Mouse (Mus musculus) E14TG2a.4 (cell line): ENCODE measurements around the gene Vwa5b2.
A peak's percentile ranks its signal among the peaks of the same experiment; 100 is the strongest.

Experiments used
- H3K27me3 ChIP-seq: 2 replicates; pipeline ENCODE4 v1.6.1; 2014; ENCODE audit warnings: low read length, control low read depth; ENCODE audit not compliant: insufficient read depth
- H3K36me3 ChIP-seq: 2 replicates; pipeline ENCODE4 v1.6.1; 2014; ENCODE audit warnings: low read length, control low read depth; ENCODE audit not compliant: insufficient read depth
- H3K4me1 ChIP-seq: replicated peaks from 2 replicates; pipeline ENCODE4 v1.6.1; 2014; ENCODE audit warnings: low read depth, low read length, control low read depth
- H3K4me3 ChIP-seq: replicated peaks from 2 replicates; pipeline ENCODE4 v1.5.1; 2014; ENCODE audit warnings: mild to moderate bottlenecking, low read length
- H3K9me3 ChIP-seq: 2 replicates; pipeline ENCODE4 v1.6.1; 2014; ENCODE audit warnings: low read length, control low read depth
- CTCF ChIP-seq: conservative IDR thresholded peaks from 2 replicates; pipeline ENCODE4 v1.5.1; 2014; ENCODE audit warnings: low read length
- NANOG ChIP-seq: IDR thresholded peaks from 2 replicates; pipeline ENCODE4 v1.6.1; 2014; ENCODE audit warnings: borderline replicate concordance, low read length, mixed read lengths
- POU5F1 ChIP-seq: IDR thresholded peaks from 2 replicates; pipeline ENCODE4 v1.6.1; 2014; ENCODE audit warnings: low read length, borderline replicate concordance

Vwa5b2 gene

DNA sequence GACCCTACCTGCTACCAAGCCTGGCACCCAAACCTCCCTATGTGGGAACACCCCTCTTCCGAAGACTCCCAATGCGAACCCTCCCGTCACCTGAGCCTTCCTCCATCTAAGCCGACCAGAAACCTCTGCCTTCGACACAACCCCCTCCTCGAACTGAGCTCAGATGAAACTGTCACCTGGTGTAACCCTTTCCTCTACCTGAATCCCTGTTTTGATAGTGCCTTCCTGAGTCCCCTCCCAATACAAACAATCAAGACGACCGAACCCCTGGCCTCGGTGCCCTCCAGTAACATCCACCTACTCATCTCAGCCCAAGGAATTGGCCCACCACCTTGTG lies 31.1 kb downstream of the Vwa5b2 start:
- Histone ChIP-seq H3K4me1 (peaks cover 36% of the 10 kb centered on the region), H3K9me3 (no peaks in the 10 kb centered on the region), H3K27me3 (peaks cover 58% of the 10 kb centered on the region), H3K4me3 (peak overlapping the region; percentile 89), H3K36me3 (peaks cover 28% of the 10 kb centered on the region)
- TF ChIP-seq NANOG (no peak), CTCF (no peak), POU5F1 (no peak)

GRCm38 (mm10) chr16:20620751-20621190 lies 31.5 kb downstream of the Vwa5b2 start:
- no peaks in the 10 kb centered on the region for H3K9me3 ChIP-seq
- peaks cover 28% of the 10 kb centered on the region for H3K36me3 ChIP-seq
- no peak for TF ChIP-seq POU5F1
- no peak for TF ChIP-seq CTCF
- TF ChIP-seq NANOG = no peak
- H3K4me1 ChIP-seq = peaks cover 33% of the 10 kb centered on the region
- peaks cover 58% of the 10 kb centered on the region for H3K27me3 ChIP-seq
- peak overlapping the region; percentile 89 for H3K4me3 ChIP-seq

GRCm38 (mm10) chr16:20621191-20621990 lies 32.1 kb downstream of the Vwa5b2 start, which contains the start of gene Camk2n2:
Gene Camk2n2, minus strand, starts transcription at chr16:20621287.
- Histone ChIP-seq H3K36me3 (peaks cover 22% of the 10 kb centered on the region), H3K4me1 (peaks cover 34% of the 10 kb centered on the region), H3K9me3 (no peaks in the 10 kb centered on the region), H3K27me3 (peaks cover 58% of the 10 kb centered on the region), H3K4me3 (peak within 1 kb of the TSS; percentile 89)
- TF ChIP-seq CTCF = no peak
- TF ChIP-seq NANOG = no peak

- H3K4me1 ChIP-seq = peaks cover 38% of the 10 kb centered on the region
These were observed 32.9 kb downstream of the Vwa5b2 start for GRCm38 (mm10) chr16:20621991-20622685.

GRCm38 (mm10) chr16:20623211-20623610 lies 33.9 kb downstream of the Vwa5b2 start:
- Histone ChIP-seq H3K4me3 (0 out of 2 replicates have a peak overlapping the region, but pooled peaks have one; percentile 89), H3K36me3 (peaks cover 8% of the 10 kb centered on the region), H3K4me1 (peaks cover 38% of the 10 kb centered on the region), H3K27me3 (peaks cover 56% of the 10 kb centered on the region), H3K9me3 (no peaks in the 10 kb centered on the region)
- TF ChIP-seq POU5F1 = no peak

More at GRCm38 (mm10) chr16:20621991-20622685, 32.9 kb downstream of the Vwa5b2 start:
- Histone ChIP-seq H3K27me3 (peaks cover 60% of the 10 kb centered on the region), H3K36me3 (peaks cover 18% of the 10 kb centered on the region), H3K4me3 (peak overlapping the region; percentile 89), H3K9me3 (no peaks in the 10 kb centered on the region)
- TF ChIP-seq NANOG (no peak), CTCF (no peak), POU5F1 (no peak)

DNA sequence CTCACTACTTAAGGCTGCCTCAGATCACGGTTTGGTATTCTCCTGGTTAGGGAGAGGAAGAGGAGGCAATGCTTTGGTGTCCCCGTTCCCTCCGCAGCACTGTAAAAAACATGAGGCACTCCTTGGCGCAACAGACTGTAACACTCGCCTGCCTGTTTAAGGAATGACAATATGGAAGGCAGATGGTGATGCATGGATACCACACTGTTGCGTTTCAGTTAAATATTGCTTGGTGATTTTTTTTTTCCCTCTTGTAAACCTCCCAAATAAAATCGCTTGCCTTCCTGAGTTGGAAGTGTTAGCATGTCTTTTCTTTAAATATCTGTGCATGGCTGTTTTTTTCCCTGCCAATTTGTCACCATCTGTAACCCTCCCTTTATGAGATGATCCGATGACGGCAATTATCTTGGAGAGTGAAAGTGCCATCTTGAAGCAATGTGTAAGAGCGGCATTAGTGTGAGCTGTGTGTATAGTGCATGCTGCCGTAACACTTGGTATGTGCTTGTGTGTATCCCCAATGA lies 39.7 kb downstream of the Vwa5b2 start:
- Histone ChIP-seq H3K9me3 (no peaks in the 10 kb centered on the region), H3K27me3 (peaks cover 38% of the 10 kb centered on the region), H3K36me3 (peaks cover 21% of the 10 kb centered on the region), H3K4me3 (no peak overlapping the region), H3K4me1 (peaks cover 21% of the 10 kb centered on the region)
- TF ChIP-seq NANOG (no peak), CTCF (no peak), POU5F1 (no peak)

GRCm38 (mm10) chr16:20629731-20630634 lies 40.7 kb downstream of the Vwa5b2 start, which contains the start of gene Ece2:
Gene Ece2, plus strand, starts transcription at chr16:20629828.
- peaks cover 35% of the 10 kb centered on the region for H3K27me3 ChIP-seq
- TF ChIP-seq POU5F1 (no peak), CTCF (no peak), NANOG (no peak)
- H3K4me3 ChIP-seq = peak within 1 kb of the TSS; percentile 80
- H3K36me3 ChIP-seq = peaks cover 21% of the 10 kb centered on the region
- H3K9me3 ChIP-seq = no peaks in the 10 kb centered on the region
- H3K4me1 ChIP-seq = peaks cover 28% of the 10 kb centered on the region
